Mouse (Mus musculus): ENCODE results near the gene Gm37240. TPM values are rescaled to one million over a fixed set of nuclear protein-coding genes. Genes with fewer than 3 reads are reported as not detected.

Gm37240 gene
- polyA plus RNA-seq, 1 experiment from 2014 or later = 7.2 TPM

GRCm38 (mm10) chr3:85145076-85145475 lies 742.2 kb downstream of the Gm37240 start:
- Histone ChIP-seq H3K27ac (replicated peaks) (no peak overlapping the region), H3K27me3 (replicated peaks) (no peaks in the 10 kb centered on the region), H3K36me3 (no peaks in the 10 kb centered on the region), H3K9me3 (no peaks in the 10 kb centered on the region), H3K4me2 (no peak overlapping the region), H3K4me3 (no peak overlapping the region), H3K9ac (no peak overlapping the region), H3K4me1 (peaks cover 13% of the 10 kb centered on the region)
- 80% methylated on average over 4 of the region's 4 CpGs for WGBS
- no peak for ATAC-seq (ENCODE audit: extremely low read depth, insufficient number of reproducible peaks, low FRiP score, low TSS enrichment)

- Histone ChIP-seq H3K4me3 (no peak overlapping the region), H3K27ac (replicated peaks) (no peak overlapping the region), H3K9me3 (no peaks in the 10 kb centered on the region), H3K36me3 (no peaks in the 10 kb centered on the region), H3K4me1 (peaks cover 7% of the 10 kb centered on the region), H3K4me2 (no peak overlapping the region), H3K27me3 (replicated peaks) (no peaks in the 10 kb centered on the region), H3K9ac (no peak overlapping the region)
- 63% methylated on average over 3 of the region's 3 CpGs for WGBS
- no peak for ATAC-seq (ENCODE audit: extremely low read depth, insufficient number of reproducible peaks, low FRiP score, low TSS enrichment)
Measured at GRCm38 (mm10) chr3:85144425-85144824, 742.9 kb downstream of the Gm37240 start.

- H3K4me2 ChIP-seq = no peak overlapping the region
- H3K9me3 ChIP-seq = no peaks in the 10 kb centered on the region
- no peak overlapping the region for H3K4me3 ChIP-seq
- WGBS = 44% methylated on average over 7 of the region's 7 CpGs
- no peaks in the 10 kb centered on the region for H3K27me3 ChIP-seq (replicated peaks)
- H3K4me1 ChIP-seq = no peaks in the 10 kb centered on the region
- H3K27ac ChIP-seq (replicated peaks) = no peak overlapping the region
- H3K9ac ChIP-seq = no peak overlapping the region
- ATAC-seq (ENCODE audit: extremely low read depth, insufficient number of reproducible peaks, low FRiP score, low TSS enrichment) = no peak
- no peaks in the 10 kb centered on the region for H3K36me3 ChIP-seq
Measured at GRCm38 (mm10) chr3:85140488-85140887, 746.8 kb downstream of the Gm37240 start.

- H3K27me3 ChIP-seq (replicated peaks) = no peaks in the 10 kb centered on the region
- H3K27ac ChIP-seq (replicated peaks) = no peak overlapping the region
- ATAC-seq (ENCODE audit: extremely low read depth, insufficient number of reproducible peaks, low FRiP score, low TSS enrichment) = no peak
- H3K4me2 ChIP-seq = no peak overlapping the region
- no peaks in the 10 kb centered on the region for H3K4me1 ChIP-seq
- H3K36me3 ChIP-seq = no peaks in the 10 kb centered on the region
- no peak overlapping the region for H3K9ac ChIP-seq
- WGBS = 60% methylated on average over 2 of the region's 2 CpGs
- no peaks in the 10 kb centered on the region for H3K9me3 ChIP-seq
- H3K4me3 ChIP-seq = no peak overlapping the region
Measured at GRCm38 (mm10) chr3:85138407-85138806, 748.9 kb downstream of the Gm37240 start.

- Histone ChIP-seq H3K9ac (no peak overlapping the region), H3K27ac (replicated peaks) (no peak overlapping the region), H3K9me3 (no peaks in the 10 kb centered on the region), H3K27me3 (replicated peaks) (no peaks in the 10 kb centered on the region), H3K4me1 (peaks cover 12% of the 10 kb centered on the region), H3K4me2 (no peak overlapping the region), H3K36me3 (no peaks in the 10 kb centered on the region), H3K4me3 (no peak overlapping the region)
- 87% methylated on average over 4 of the region's 4 CpGs for WGBS
- ATAC-seq (ENCODE audit: extremely low read depth, insufficient number of reproducible peaks, low FRiP score, low TSS enrichment) = no peak
Measured at GRCm38 (mm10) chr3:85133561-85133960, 753.8 kb downstream of the Gm37240 start.

- no peaks in the 10 kb centered on the region for H3K36me3 ChIP-seq
Measured at GRCm38 (mm10) chr3:85131878-85132277, 755.4 kb downstream of the Gm37240 start.

GRCm38 (mm10) chr3:85128546-85128945 lies 758.8 kb downstream of the Gm37240 start:
- H3K36me3 ChIP-seq = no peaks in the 10 kb centered on the region
- no peaks in the 10 kb centered on the region for H3K9me3 ChIP-seq
- no peak overlapping the region for H3K4me3 ChIP-seq
- no peak overlapping the region for H3K9ac ChIP-seq
- no peak overlapping the region for H3K4me2 ChIP-seq
- H3K27me3 ChIP-seq (replicated peaks) = no peaks in the 10 kb centered on the region
- ATAC-seq (ENCODE audit: extremely low read depth, insufficient number of reproducible peaks, low FRiP score, low TSS enrichment) = no peak
- 79% methylated on average over 8 of the region's 8 CpGs for WGBS
- H3K4me1 ChIP-seq = peaks cover 16% of the 10 kb centered on the region
- H3K27ac ChIP-seq (replicated peaks) = no peak overlapping the region

More at GRCm38 (mm10) chr3:85131878-85132277, 755.4 kb downstream of the Gm37240 start:
- H3K27ac ChIP-seq (replicated peaks) = 0 out of 2 replicates have a peak overlapping the region, but pooled peaks have one; percentile 45
- no peaks in the 10 kb centered on the region for H3K27me3 ChIP-seq (replicated peaks)
- H3K4me3 ChIP-seq = no peak overlapping the region
- no peak overlapping the region for H3K9ac ChIP-seq
- no peak for ATAC-seq (ENCODE audit: extremely low read depth, insufficient number of reproducible peaks, low FRiP score, low TSS enrichment)
- H3K4me2 ChIP-seq = no peak overlapping the region
- H3K4me1 ChIP-seq = peaks cover 12% of the 10 kb centered on the region
- WGBS = 43% methylated on average over 7 of the region's 7 CpGs
- no peaks in the 10 kb centered on the region for H3K9me3 ChIP-seq

GRCm38 (mm10) chr3:85126970-85127369 lies 760.3 kb downstream of the Gm37240 start:
- ATAC-seq (ENCODE audit: extremely low read depth, insufficient number of reproducible peaks, low FRiP score, low TSS enrichment) = no peak
- Histone ChIP-seq H3K36me3 (no peaks in the 10 kb centered on the region), H3K4me1 (peaks cover 12% of the 10 kb centered on the region), H3K27ac (replicated peaks) (no peak overlapping the region), H3K27me3 (replicated peaks) (no peaks in the 10 kb centered on the region), H3K9ac (no peak overlapping the region), H3K4me2 (no peak overlapping the region), H3K9me3 (no peaks in the 10 kb centered on the region), H3K4me3 (no peak overlapping the region)
- WGBS = 83% methylated on average over 7 of the region's 7 CpGs

GRCm38 (mm10) chr3:85125471-85125870 lies 761.8 kb downstream of the Gm37240 start:
- H3K27me3 ChIP-seq (replicated peaks) = no peaks in the 10 kb centered on the region
- no peaks in the 10 kb centered on the region for H3K36me3 ChIP-seq
- WGBS = 80% methylated on average over 5 of the region's 5 CpGs
- H3K9ac ChIP-seq = no peak overlapping the region
- H3K4me1 ChIP-seq = peaks cover 4% of the 10 kb centered on the region; the same call in 1 of the 2 replicates
- no peak overlapping the region for H3K27ac ChIP-seq (replicated peaks)
- no peak overlapping the region for H3K4me3 ChIP-seq
- no peak for ATAC-seq (ENCODE audit: extremely low read depth, insufficient number of reproducible peaks, low FRiP score, low TSS enrichment)
- H3K4me2 ChIP-seq = no peak overlapping the region
- no peaks in the 10 kb centered on the region for H3K9me3 ChIP-seq

- Histone ChIP-seq H3K27me3 (replicated peaks) (no peaks in the 10 kb centered on the region), H3K27ac (replicated peaks) (no peak overlapping the region), H3K4me2 (no peak overlapping the region), H3K4me3 (no peak overlapping the region), H3K9me3 (no peaks in the 10 kb centered on the region), H3K9ac (no peak overlapping the region), H3K36me3 (no peaks in the 10 kb centered on the region), H3K4me1 (peaks cover 4% of the 10 kb centered on the region; the same call in 1 of the 2 replicates)
- WGBS = 79% methylated on average over 6 of the region's 6 CpGs
- ATAC-seq (ENCODE audit: extremely low read depth, insufficient number of reproducible peaks, low FRiP score, low TSS enrichment) = no peak
Measured at GRCm38 (mm10) chr3:85124924-85125323, 762.4 kb downstream of the Gm37240 start.

GRCm38 (mm10) chr3:85124410-85124809 lies 762.9 kb downstream of the Gm37240 start:
- H3K27me3 ChIP-seq (replicated peaks) = no peaks in the 10 kb centered on the region
- no peak overlapping the region for H3K4me3 ChIP-seq
- H3K9me3 ChIP-seq = no peaks in the 10 kb centered on the region
- no peak overlapping the region for H3K27ac ChIP-seq (replicated peaks)
- 78% methylated on average over 7 of the region's 7 CpGs for WGBS
- no peak overlapping the region for H3K9ac ChIP-seq
- no peak for ATAC-seq (ENCODE audit: extremely low read depth, insufficient number of reproducible peaks, low FRiP score, low TSS enrichment)
- no peaks in the 10 kb centered on the region for H3K36me3 ChIP-seq
- H3K4me1 ChIP-seq = peaks cover 4% of the 10 kb centered on the region; the same call in 1 of the 2 replicates
- H3K4me2 ChIP-seq = no peak overlapping the region

GRCm38 (mm10) chr3:85117702-85118101 lies 769.6 kb downstream of the Gm37240 start:
- 66% methylated on average over 5 of the region's 5 CpGs for WGBS
- no peak for ATAC-seq (ENCODE audit: extremely low read depth, insufficient number of reproducible peaks, low FRiP score, low TSS enrichment)
- no peak overlapping the region for H3K4me3 ChIP-seq
- H3K9ac ChIP-seq = no peak overlapping the region
- H3K27ac ChIP-seq (replicated peaks) = no peak overlapping the region
- no peaks in the 10 kb centered on the region for H3K27me3 ChIP-seq (replicated peaks)
- no peaks in the 10 kb centered on the region for H3K36me3 ChIP-seq
- no peak overlapping the region for H3K4me2 ChIP-seq
- peaks cover 15% of the 10 kb centered on the region for H3K4me1 ChIP-seq
- H3K9me3 ChIP-seq = no peaks in the 10 kb centered on the region
